Mouse (Mus musculus) embryonic fibroblast, embryonic 13.5 days (primary cell): ENCODE results near the gene Postn.

Experiments used
- CTCF ChIP-seq: IDR thresholded peaks from 2 replicates; pipeline ENCODE4 v1.5.1; 2011; ENCODE audit warnings: mild to moderate bottlenecking, control low read depth, low read length, moderate library complexity, borderline replicate concordance; ENCODE audit not compliant: insufficient read depth
- POLR2A ChIP-seq: IDR thresholded peaks from 2 replicates; pipeline ENCODE4 v1.6.1; 2011; ENCODE audit warnings: low read depth, mild to moderate bottlenecking, control low read depth, low read length, moderate library complexity

- TF ChIP-seq POLR2A (no peak), CTCF (no peak)
These were observed 16.7 kb downstream of the Postn start for GRCm38 (mm10) chr3:54377647-54378046.
